Mouse (Mus musculus) cerebral cortex, adult 2 months (tissue): ENCODE data around the gene Ptpru.

Experiments used
- WGBS: fragments of 180-500 bp; shearing (Covaris S2); methylation state at CpG from one replicate; pipeline ENCODE4 v1.1.7; 2018; 5-methylcytosine and 5-hydroxymethylcytosine counted together

The Ptpru gene

GRCm38 (mm10) chr4:131836351-131836881 lies 1.7 kb downstream of the Ptpru start:
- WGBS = 5% methylated on average over 39 of the region's 39 CpGs

- 42% methylated on average over 9 of the region's 9 CpGs for WGBS
These were observed 4.0 kb downstream of the Ptpru start for GRCm38 (mm10) chr4:131833971-131834609.

DNA sequence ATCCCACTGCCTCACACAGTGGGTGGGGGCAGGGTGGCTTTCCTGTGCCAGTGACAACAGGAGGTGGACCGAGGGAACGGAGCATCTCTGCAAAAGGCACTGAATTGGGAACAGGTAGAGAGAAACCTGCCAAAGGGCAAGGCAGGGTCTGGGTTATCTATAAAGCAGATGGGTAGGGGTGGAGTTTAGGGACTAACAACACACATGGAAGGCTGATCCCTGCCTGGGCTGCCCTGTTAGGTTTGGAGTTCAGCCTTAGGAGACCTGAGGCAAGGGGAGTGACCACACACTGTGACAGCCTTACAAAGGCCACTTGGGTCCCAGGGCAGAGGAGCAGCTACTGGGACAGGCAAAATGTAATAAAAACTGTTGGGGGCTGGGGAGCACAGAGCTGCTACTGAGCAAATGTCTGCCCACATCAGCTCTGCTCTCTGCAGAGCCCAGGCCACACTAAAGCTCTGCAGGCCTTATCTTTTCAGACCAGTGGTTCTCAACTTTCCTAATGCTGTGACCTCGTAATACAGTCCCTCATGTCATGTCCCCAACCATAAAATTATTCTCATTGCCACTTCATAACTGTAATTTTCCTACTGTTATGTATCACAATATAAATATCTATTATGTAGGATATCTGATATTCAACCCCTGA lies 5.2 kb downstream of the Ptpru start:
- 82% methylated on average over 3 of the region's 3 CpGs for WGBS

DNA sequence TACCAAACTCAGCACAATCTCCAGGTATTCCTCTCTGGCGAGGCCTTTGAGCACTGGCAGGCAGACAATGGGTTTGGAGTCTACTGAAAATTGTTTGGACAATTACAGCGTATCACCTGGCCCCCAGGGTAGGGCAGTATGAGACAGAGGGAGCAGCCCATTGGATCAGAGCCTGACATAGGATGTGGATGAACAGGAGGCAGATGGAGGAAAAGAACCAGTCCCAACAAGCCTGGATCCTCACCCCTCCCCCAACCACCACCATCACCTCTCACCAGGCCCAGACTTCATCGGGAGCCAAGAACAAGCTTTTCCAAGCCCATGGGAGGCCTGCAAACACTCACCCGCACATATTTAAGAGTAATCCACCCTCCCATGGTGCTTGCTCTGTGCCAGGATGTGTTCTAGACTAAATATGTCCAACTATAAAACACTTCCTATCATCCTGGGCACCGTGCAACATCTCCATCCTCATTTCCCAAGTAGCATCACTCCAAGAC lies 6.5 kb downstream of the Ptpru start:
- WGBS = 69% methylated on average over 5 of the region's 5 CpGs

DNA sequence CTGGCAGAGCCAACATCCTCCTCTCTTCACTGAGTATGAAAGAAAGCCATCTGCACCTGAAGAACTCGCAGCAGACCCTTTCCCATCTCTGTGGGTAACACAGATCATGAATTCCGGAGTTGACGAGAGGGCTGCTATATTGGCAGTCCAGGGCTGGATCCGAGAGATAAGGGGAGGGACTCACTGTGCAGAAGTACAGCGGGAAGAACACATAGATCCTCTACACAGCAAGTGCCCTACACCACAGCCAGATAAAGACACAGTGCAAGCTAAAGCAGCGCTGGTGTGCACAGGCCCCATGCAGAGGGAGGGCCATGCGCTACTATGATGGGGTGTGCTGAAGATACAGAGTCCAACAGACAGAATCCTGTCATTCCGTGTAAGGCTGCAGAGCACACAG lies 9.0 kb downstream of the Ptpru start:
- WGBS = 84% methylated on average over 8 of the region's 8 CpGs

- WGBS = 38% methylated on average over 6 of the region's 6 CpGs
These were observed 11.2 kb downstream of the Ptpru start for GRCm38 (mm10) chr4:131826905-131827304.

DNA sequence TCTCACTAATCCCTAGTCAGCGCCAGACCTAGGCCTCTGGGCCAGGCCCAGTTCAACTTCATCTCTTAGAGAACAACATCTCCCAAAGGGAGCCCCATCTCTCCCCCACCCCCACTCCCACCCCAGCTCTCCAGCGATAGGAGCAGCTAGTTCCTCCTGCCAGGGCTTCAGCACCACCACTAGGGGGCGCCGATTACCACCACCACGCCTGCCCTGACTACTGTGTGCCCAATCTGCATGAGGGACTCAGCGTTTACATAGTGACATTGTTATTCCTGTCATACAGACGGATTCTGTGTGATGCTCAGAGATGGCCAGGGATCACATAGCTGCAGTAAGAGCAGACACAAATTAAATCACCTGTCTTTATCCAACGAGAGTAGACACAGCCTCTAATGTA lies 12.3 kb downstream of the Ptpru start:
- WGBS = 50% methylated on average over 8 of the region's 8 CpGs

DNA sequence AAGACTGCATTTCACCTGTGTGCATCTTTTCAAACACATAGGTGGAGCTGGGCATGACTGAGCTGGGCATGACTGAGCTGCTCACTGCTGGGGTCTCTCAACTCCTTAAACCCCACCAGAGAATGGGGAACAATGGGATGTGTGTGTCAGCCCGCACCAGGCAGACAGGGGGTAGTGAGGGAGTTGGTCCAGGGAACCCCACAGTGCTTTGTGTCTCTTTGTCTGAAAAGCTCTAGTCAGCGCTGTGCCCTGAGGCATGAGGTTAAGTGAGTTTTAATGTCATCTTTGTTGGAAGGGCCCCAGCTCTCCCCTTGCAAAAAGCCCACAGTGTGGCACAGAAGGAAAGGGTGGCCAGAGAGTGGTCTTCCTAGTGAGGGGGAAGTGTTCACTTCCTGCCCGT lies 13.1 kb downstream of the Ptpru start:
- 70% methylated on average over 3 of the region's 3 CpGs for WGBS

- 93% methylated on average over 3 of the region's 3 CpGs for WGBS
These were observed 15.5 kb downstream of the Ptpru start for GRCm38 (mm10) chr4:131822583-131822982.

- 23% methylated on average over 16 of the region's 16 CpGs for WGBS
These were observed 16.8 kb downstream of the Ptpru start for GRCm38 (mm10) chr4:131821161-131821731.

DNA sequence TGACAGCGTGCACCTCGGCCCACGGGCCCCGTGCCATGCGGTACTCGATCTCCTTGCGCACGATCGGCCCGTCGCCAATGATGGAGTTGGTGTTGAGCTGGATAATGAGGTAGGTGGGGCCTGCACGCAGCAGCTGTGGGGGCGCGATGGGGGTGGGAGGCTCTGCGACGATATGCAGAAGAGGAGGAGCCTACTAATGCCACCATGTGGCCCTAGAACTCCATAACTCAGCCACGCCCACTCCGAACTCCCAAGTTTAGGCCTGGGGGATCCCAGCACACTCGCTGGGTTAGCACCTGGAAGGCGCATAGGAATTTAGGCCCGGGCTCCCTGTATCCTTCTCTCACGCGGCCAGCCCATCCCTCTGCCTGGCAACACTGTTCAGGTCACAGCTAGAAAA lies 19.2 kb downstream of the Ptpru start:
- WGBS = 72% methylated on average over 23 of the region's 23 CpGs

GRCm38 (mm10) chr4:131815774-131816173 lies 22.3 kb downstream of the Ptpru start:
- WGBS = 65% methylated on average over 10 of the region's 10 CpGs

DNA sequence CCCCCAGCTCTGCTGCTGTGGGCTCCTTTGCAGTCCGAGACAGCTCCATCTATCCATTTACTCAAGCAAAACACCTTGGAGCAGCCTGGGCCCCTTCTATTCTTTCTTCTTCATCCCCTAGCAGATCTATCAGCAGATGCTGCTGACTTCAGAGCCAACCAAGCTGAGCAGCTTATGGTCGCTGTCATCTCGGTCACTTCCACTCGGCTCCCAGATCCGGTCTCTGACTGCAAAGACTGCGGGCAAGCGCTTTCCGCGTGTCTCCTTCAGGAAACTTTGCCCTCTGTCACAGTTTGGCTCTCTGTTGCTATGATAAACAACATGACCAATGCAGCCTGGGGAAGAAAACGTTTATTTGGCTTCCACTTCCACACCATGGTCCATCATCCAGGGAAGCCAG lies 23.2 kb downstream of the Ptpru start:
- WGBS = 75% methylated on average over 10 of the region's 10 CpGs

GRCm38 (mm10) chr4:131813798-131814197 lies 24.3 kb downstream of the Ptpru start:
- 88% methylated on average over 7 of the region's 7 CpGs for WGBS

- 48% methylated on average over 11 of the region's 11 CpGs for WGBS
These were observed 25.6 kb downstream of the Ptpru start for GRCm38 (mm10) chr4:131812458-131812857.

GRCm38 (mm10) chr4:131805255-131805654 lies 32.8 kb downstream of the Ptpru start:
- 38% methylated on average over 3 of the region's 3 CpGs for WGBS

DNA sequence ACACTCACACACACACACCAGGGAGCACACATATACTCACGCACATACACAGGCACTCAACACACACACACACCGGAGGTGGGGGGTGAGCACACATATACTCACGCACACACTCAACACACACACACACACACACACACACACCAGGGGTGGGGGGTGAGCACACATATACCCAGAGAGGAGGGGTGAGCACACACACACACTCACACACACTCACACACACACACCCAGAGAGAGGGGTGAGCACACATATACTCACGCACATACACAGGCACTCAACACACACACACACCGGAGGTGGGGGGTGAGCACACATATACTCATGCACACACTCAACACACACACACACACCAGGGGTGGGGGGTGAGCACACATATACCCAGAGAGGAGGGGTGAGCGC lies 33.4 kb downstream of the Ptpru start:
- WGBS = 93% methylated on average over 6 of the region's 6 CpGs

DNA sequence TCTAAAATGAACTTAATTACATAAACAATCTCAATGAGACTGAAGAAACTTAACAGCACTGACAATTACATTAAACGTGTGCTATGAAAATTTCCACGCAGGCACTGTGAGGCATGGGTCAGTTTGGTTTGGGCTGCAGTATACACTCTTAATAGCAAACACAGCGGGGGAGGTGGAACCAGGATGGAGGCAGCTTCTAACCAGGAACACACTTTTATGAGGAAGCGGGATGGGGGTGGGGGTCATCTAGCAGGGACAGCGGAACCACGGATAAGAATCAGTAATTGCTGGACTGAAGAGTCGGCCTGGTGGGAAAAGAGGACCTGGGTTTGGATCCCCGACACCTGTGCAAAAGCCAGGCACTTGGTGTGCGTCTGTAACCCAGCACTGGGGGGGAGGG lies 34.2 kb downstream of the Ptpru start:
- WGBS = 81% methylated on average over 9 of the region's 9 CpGs

GRCm38 (mm10) chr4:131798968-131799367 lies 39.1 kb downstream of the Ptpru start:
- 63% methylated on average over 4 of the region's 4 CpGs for WGBS

DNA sequence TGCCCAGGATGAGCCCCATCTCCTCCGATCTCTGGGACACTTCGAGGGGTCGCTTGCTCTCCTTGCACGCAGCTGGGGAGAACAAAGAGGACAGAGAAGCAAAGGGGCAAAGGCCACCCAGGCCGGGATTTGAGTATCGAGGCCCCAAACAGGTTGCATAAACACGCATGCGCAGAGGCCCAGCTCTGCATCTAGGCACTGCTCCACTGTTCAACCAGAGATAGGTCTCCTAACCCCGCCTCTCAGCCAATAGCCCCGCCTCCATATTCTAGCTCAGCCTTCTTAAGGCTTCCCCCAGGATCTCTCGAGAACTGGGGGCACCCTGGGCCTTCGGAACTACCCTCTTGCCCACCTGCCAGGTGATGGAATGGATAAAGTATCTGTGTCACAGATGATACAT lies 40.2 kb downstream of the Ptpru start:
- 76% methylated on average over 12 of the region's 12 CpGs for WGBS

GRCm38 (mm10) chr4:131797483-131797882 lies 40.6 kb downstream of the Ptpru start:
- 50% methylated on average over 7 of the region's 7 CpGs for WGBS

- 64% methylated on average over 14 of the region's 14 CpGs for WGBS
These were observed 41.6 kb downstream of the Ptpru start for GRCm38 (mm10) chr4:131796312-131797080.
